Mouse (Mus musculus): ENCODE results near the gene 4930595M18Rik. TPM values are rescaled to one million over a fixed set of nuclear protein-coding genes. Genes with fewer than 3 reads are reported as not detected.

Gene 4930595M18Rik
- total RNA-seq (2021): not detected

DNA sequence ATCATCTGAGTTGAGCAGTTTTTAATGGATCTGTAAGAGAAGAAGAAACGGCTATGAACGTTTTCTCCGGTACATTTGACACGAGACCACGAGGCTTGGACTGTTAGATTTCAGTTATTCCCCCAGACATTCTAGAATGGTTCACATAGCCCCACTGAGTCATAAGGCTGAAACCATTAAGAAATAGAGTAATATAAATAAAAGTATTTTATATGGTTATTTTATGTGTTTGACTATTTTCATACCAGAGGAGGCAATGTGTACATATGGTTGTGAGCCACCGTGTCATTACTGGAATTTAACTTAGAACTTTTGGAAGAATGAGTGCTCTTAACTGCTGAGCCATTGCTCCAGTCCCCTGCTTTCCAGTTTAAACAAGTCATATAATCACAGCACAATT lies at the start of gene 4930595M18Rik:
Gene 4930595M18Rik (minus strand): TSS at position 101 of the 400 bp plus-strand sequence.
- intact Hi-C loops (cut with DNase I): no loop called here
- no peak for DNase-seq (ENCODE audit: low spot score in 2 of 2)

DNA sequence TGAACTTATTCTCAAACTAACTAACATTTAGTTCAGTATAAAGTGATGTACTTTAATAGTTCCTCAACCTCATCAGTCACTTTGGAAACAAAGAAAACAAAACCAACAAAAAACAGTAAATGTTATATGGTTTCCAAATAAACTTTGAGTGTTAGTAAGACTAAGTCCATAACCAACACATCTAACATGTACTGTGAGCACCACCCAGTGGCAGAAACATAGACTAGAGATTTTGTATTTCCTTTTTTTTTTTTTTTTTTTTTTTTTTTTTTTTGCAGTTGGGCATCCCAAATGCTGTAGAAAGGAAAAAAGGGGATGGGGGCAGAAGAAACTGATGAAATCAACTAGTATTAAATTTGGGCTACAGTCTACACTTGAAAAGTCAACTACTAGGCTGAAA lies 14.6 kb upstream of the 4930595M18Rik start:
- intact Hi-C loops (cut with DNase I): no loop called here
- no peak for DNase-seq (ENCODE audit: low spot score in 2 of 2)
